Mouse (Mus musculus) left cerebral cortex, postnatal 14 days (tissue): ENCODE results near the gene Abhd11. TPM values are rescaled to one million over a fixed set of nuclear protein-coding genes. Genes with fewer than 3 reads are reported as not detected.
"Not testable (repeated sequence)": the region's sequence is repeated elsewhere in the genome, so short reads cannot be mapped to it uniquely, and the experiment has no call there.

Experiments
- DNase-seq, 2 experiments: peaks; one replicate each; pipeline ENCODE4 v3.0.0; 2021 to 2022; ENCODE audit warnings: low spot score in 2 of 2, mixed read lengths in 1 of 2
- intact Hi-C: fragments of 180-260 bp; cut with DNase I; formaldehyde crosslinking; loops from one replicate; pipeline ENCODE4 v1.15.1; 2025
- total RNA-seq, 2 experiments: library from RNA; stranded (reverse); gene quantifications; 2 replicates each; pipeline ENCODE4 v1.2.3; 2021

Abhd11 gene
- total RNA-seq, 2 experiments from 2014 or later = 41.2 to 42.0 TPM

DNA sequence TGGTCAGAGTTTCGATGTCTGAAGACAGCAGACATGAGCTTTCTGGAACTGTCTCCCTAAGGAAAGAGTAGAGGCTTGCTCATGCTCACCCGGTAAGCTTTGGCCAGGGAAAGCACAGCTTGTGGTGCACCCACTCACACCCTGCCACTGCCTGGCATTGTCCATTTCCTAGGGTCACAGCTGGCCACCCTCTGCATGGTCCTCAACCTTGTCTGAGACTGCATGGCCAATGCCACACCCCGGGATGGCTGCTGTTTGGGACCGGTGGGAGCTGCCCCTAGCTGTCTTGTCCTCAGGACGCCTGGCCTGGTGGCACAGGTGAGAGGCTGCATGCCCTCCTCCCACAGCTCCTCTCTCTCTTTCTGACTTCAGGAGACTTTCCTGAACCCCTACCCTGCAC, 39.6 kb downstream of the Abhd11 start:
- DNase-seq = no peak
- intact Hi-C loops = no loop called here

DNA sequence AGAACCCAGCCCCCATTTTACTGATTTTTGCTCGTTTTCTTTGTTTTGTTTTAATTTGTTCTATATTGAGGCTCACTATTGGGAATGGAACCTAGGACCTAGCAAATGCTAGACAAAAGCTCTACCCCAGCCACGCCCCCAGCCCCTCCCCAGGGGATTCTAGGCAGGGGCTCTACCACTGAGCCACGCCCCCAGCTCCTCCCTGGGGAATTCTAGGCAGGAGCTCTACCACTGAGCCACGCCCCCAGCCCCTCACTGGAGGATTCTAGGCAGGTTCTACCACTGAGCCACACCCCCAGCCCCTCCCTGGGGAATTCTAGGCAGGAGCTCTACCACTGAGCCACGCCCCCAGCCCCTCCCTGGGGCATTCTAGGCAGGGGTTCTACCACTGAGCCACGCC, 40.3 kb downstream of the Abhd11 start:
- DNase-seq, intact Hi-C loops: not testable (repeated sequence)

DNA sequence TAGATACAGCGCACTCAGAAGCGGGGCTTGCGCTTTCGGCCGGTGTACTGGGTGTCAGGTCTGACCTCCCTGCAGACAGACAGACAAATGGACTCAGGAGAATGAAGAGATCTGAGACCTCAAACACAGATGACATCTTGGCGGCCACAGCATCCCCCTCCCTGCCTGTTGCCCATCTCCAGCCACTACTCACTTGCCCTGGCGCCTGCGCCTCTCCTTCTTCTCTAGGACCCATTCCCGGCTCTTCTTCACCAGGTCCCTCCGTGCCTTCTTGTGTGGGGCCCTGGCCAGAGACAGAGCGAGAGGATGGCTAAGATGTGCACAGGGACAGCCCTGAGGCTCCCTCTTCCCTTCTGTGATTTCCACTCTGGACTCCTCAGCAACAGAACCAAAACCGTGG, 44.4 kb downstream of the Abhd11 start:
- DNase-seq = no peak
- intact Hi-C loops = loop anchor here (5.0 kb wide), 1 partner anchor 36 kb away; no protein-coding TSS in a partner anchor

Other genes starting within 250 kb of the Abhd11 start
- not detected for gene Tmem270, start 102.4 kb upstream of the Abhd11 start, total RNA-seq
- gene Cldn13, start 93.6 kb upstream of the Abhd11 start, total RNA-seq = not detected
- gene Mettl27, start 76.8 kb upstream of the Abhd11 start, total RNA-seq = 1 to 10 TPM; 7.3 TPM
- not detected for gene Cldn4, start 62.2 kb upstream of the Abhd11 start, total RNA-seq
- gene Cldn3, start 22.9 kb upstream of the Abhd11 start, total RNA-seq = 1 to 10 TPM in 1 of 2 experiments, under 1 TPM in 1; 0.37 to 1.7 TPM
- 100 to 1,000 TPM; 413 to 473 TPM for gene Stx1a, start 14.3 kb downstream of the Abhd11 start, total RNA-seq
- gene Dnajc30, start 55.0 kb downstream of the Abhd11 start, total RNA-seq = 10 to 100 TPM; 41.6 to 42.9 TPM
- 10 to 100 TPM; 34.0 to 55.7 TPM for gene Bud23, start 55.8 kb downstream of the Abhd11 start, total RNA-seq
- gene Vps37d, start 69.1 kb downstream of the Abhd11 start, total RNA-seq = 10 to 100 TPM; 23.6 to 30.9 TPM
- 1 to 10 TPM; 4.0 to 4.5 TPM for gene Mlxipl, start 80.7 kb downstream of the Abhd11 start, total RNA-seq
- 10 to 100 TPM; 28.1 to 28.2 TPM for gene Tbl2, start 140.5 kb downstream of the Abhd11 start, total RNA-seq
- gene Bcl7b, start 159.1 kb downstream of the Abhd11 start, total RNA-seq = 10 to 100 TPM; 41.5 to 44.9 TPM
- gene Baz1b, start 178.1 kb downstream of the Abhd11 start, total RNA-seq = 10 to 100 TPM; 51.9 to 55.1 TPM
- 1 to 10 TPM; 6.2 to 6.8 TPM for gene Fzd9, start 242.1 kb downstream of the Abhd11 start, total RNA-seq